Mouse (Mus musculus) lung, embryonic 14.5 days (tissue): ENCODE results near the gene Il10rb. TPM values are rescaled to one million over a fixed set of nuclear protein-coding genes. Genes with fewer than 3 reads are reported as not detected.
A peak's percentile ranks its signal among the peaks of the same experiment; 100 is the strongest.

ENCODE experiments used
- ATAC-seq: fragments of 200-750 bp; cut with Nextera tagmentation; 2 replicates; pipeline ENCODE4 v1.8.0; 2017; ENCODE audit warnings: mild to moderate bottlenecking, moderate TSS enrichment, moderate library complexity; ENCODE audit not compliant: insufficient read depth
- DNase-seq: peaks from one replicate; pipeline ENCODE4 v3.0.0-alpha.2; 2015
- H3K27ac ChIP-seq: fragments of 300-500 bp; sonication (generic); 2 replicates; pipeline ENCODE4 v1.5.1; 2014; ENCODE audit warnings: low read depth, mild to moderate bottlenecking, moderate library complexity
- H3K27me3 ChIP-seq: fragments of 300-500 bp; sonication (generic); 2 replicates; pipeline ENCODE4 v1.6.1; 2014; ENCODE audit warnings: low read length, control low read depth; ENCODE audit not compliant: insufficient read depth
- H3K36me3 ChIP-seq: fragments of 300-500 bp; sonication (generic); 2 replicates; pipeline ENCODE4 v1.6.1; 2014; ENCODE audit warnings: control low read depth; ENCODE audit not compliant: insufficient read depth
- H3K4me1 ChIP-seq: fragments of 300-500 bp; sonication (generic); 2 replicates; pipeline ENCODE4 v1.6.1; 2014; ENCODE audit warnings: antibody characterized with exemption, control low read depth; ENCODE audit not compliant: insufficient read depth
- H3K4me2 ChIP-seq: fragments of 300-500 bp; sonication (generic); 2 replicates; pipeline ENCODE4 v1.6.1; 2014; ENCODE audit warnings: mild to moderate bottlenecking
- H3K4me3 ChIP-seq: fragments of 300-500 bp; sonication (generic); 2 replicates; pipeline ENCODE4 v1.5.1; 2014; ENCODE audit warnings: low read depth, low read length
- H3K9ac ChIP-seq: fragments of 300-500 bp; sonication (generic); 2 replicates; pipeline ENCODE4 v1.6.1; 2014
- H3K9me3 ChIP-seq: fragments of 300-500 bp; sonication (generic); 2 replicates; pipeline ENCODE4 v1.6.1; 2016; ENCODE audit warnings: low read depth, low read length, control low read depth
- CTCF ChIP-seq: IDR thresholded peaks from 2 replicates; pipeline ENCODE4 v1.5.1; 2016; ENCODE audit warnings: antibody characterized with exemption, low read depth
- WGBS: fragments of 180-500 bp; shearing (Covaris S2); extraction: QIAGEN DNeasy Blood & Tissue Kit; methylation state at CpG from one replicate; pipeline ENCODE4 v1.1.7; 2014; 5-methylcytosine and 5-hydroxymethylcytosine counted together
- polyA plus RNA-seq: library from polyadenylated mRNA; unstranded; fragments of >200 nt; fragmentation: Nextera tagmentation; extraction: Ambion mirVana; gene quantifications from 2 replicates; pipeline ENCODE4 v1.2.1, GENCODE M21; 2014

The Il10rb gene
- polyA plus RNA-seq, 1 experiment from 2014 or later, result 32.8 TPM

DNA sequence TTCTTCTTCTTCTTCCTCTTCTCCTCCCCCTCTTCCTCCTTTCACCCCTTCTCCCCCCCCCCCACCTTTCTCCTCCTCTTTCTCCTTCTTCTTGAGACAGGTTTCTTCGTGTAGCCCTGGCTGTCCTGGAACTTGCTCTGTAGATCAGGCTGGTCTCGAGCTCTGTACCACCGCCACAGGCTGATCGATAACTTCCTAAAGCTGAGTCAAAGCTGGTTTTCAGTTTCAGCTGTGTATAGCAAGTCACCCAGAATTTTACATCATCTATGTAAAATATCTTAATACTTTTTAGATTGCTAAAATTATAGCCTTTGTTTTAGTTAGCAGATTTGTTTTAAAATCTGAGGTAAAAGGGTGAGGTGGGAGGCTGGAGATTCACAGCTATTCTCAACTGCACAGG, 38.9 kb downstream of the Il10rb start:
- no peaks in the 10 kb centered on the region for H3K4me1 ChIP-seq
- H3K9ac ChIP-seq, result no peak overlapping the region
- ATAC-seq (no peak), DNase-seq (no peak)
- H3K4me2 ChIP-seq, result no peak overlapping the region
- TF ChIP-seq CTCF, result no peak
- H3K9me3 ChIP-seq, result no peaks in the 10 kb centered on the region
- H3K27me3 ChIP-seq, result no peaks in the 10 kb centered on the region
- no peak overlapping the region for H3K4me3 ChIP-seq
- WGBS, result 80% methylated on average over 4 of the region's 4 CpGs
- no peak overlapping the region for H3K27ac ChIP-seq
- H3K36me3 ChIP-seq, result no peaks in the 10 kb centered on the region

DNA sequence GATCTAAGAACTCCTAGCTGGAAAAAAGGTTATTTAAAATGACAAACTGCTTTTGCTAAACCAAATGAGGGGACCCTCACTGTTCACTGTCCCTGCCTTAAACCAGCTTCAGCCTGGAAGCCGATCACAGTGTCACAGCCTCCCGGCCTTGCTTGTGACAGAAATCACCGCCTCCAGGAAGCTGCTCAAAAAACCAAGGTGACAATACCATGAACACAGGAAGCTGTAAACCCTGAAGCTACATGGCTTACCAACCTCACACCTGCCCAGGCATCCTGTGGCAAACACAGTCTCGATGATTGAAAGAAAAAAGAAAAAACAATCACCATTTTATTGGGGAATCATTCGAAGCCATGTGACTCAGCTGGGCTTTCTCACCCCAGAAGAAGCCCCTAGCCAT, 39.6 kb downstream of the Il10rb start:
- no peaks in the 10 kb centered on the region for H3K27me3 ChIP-seq
- peaks cover 1% of the 10 kb centered on the region; the same call in 1 of the 2 replicates for H3K4me1 ChIP-seq
- 69% methylated on average over 5 of the region's 5 CpGs for WGBS
- ATAC-seq (no peak), DNase-seq (no peak)
- no peaks in the 10 kb centered on the region for H3K36me3 ChIP-seq
- no peak overlapping the region for H3K9ac ChIP-seq
- no peak for TF ChIP-seq CTCF
- H3K9me3 ChIP-seq, result no peaks in the 10 kb centered on the region
- no peak overlapping the region for H3K4me2 ChIP-seq
- no peak overlapping the region for H3K4me3 ChIP-seq
- H3K27ac ChIP-seq, result no peak overlapping the region

DNA sequence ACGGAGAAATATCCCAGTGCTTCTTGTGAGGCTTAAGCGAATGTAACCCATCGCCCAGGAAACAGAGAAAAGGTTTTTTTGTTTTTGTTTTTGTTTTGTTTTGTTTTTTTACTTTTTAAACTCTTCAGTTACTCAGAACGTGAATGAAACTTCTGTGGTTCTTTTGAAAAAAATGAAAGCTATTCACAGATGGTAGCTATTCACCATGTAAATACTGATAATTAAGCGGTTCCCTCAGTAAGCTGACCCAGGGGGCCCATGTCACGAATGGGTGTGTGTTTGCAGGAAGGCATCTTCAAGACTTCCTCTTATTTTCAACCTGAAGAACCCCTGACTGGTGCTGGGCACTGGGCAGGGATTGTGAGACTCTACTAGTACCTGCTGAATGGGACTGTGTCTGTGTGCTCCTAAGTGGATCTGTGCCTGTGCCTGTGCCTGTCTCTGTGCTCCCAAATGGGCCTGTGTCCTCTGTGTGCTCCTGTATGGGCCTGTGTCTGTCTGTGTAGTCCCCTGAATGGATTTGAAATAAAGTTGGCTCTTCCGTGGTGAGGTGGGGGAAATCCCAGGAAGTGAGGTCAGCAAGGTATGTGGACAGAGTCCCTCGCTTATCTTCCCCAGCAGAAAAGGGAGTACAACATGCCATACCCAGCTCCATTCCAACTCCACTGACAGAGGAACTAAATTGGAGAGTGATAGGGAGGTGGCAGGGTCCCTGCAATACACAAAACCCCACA, 41.0 kb downstream of the Il10rb start:
- no peak for DNase-seq
- Histone ChIP-seq H3K9ac (no peak overlapping the region), H3K4me3 (no peak overlapping the region), H3K27ac (no peak overlapping the region), H3K36me3 (no peaks in the 10 kb centered on the region), H3K9me3 (no peaks in the 10 kb centered on the region), H3K4me2 (no peak overlapping the region), H3K4me1 (peaks cover 2% of the 10 kb centered on the region; the same call in 1 of the 2 replicates), H3K27me3 (no peaks in the 10 kb centered on the region)
- WGBS, result 68% methylated on average over 8 of the region's 8 CpGs
- TF ChIP-seq CTCF, result no peak
- ATAC-seq, result no peak

DNA sequence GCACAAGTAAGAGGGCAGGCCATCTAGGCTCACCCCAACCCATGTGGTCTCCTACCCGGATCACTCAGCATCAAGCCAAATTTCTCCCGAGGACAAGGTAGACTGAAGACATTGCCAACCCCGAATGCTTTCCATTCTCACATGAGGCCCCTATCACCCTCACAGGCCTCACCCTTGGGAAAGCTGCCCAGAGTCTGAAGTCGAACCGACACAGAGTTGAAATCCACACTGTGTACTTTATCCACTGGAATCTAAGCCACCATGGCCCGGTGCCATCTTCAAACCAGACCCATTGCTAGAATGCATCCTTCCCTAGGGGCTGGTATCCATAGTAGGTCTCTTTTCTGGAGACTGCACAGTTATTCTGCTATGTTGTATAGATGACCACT, 41.5 kb downstream of the Il10rb start:
- Histone ChIP-seq H3K4me2 (no peak overlapping the region), H3K27me3 (no peaks in the 10 kb centered on the region), H3K9ac (no peak overlapping the region), H3K4me3 (no peak overlapping the region), H3K27ac (no peak overlapping the region), H3K36me3 (no peaks in the 10 kb centered on the region), H3K4me1 (peaks cover 2% of the 10 kb centered on the region; the same call in 1 of the 2 replicates), H3K9me3 (no peaks in the 10 kb centered on the region)
- 63% methylated on average over 6 of the region's 6 CpGs for WGBS
- DNase-seq (no peak), ATAC-seq (no peak)
- no peak for TF ChIP-seq CTCF

DNA sequence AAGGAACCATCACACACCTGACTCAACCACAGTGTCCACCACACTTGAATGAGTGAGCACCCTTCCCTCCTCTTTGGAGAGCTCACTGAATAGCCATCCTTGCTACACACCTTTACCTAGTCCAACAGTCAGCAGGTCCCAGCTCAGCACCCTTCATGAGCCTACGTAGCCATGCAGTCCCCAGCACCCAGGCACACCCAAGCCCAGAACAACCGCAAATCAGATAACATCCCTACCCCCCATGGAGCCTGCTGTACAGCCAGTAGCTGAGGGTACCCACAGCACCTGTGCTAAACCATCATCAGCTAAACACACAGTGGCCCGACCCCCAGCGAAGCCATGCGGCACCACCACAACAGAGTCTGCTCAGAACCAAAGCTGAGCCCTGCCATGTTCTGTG, 42.1 kb downstream of the Il10rb start:
- no peaks in the 10 kb centered on the region for H3K9me3 ChIP-seq
- WGBS, result 92% methylated on average over 5 of the region's 5 CpGs
- no peaks in the 10 kb centered on the region for H3K36me3 ChIP-seq
- no peak overlapping the region for H3K4me3 ChIP-seq
- no peak overlapping the region for H3K27ac ChIP-seq
- TF ChIP-seq CTCF, result no peak
- no peak overlapping the region for H3K9ac ChIP-seq
- no peak overlapping the region for H3K4me2 ChIP-seq
- ATAC-seq, result 0 out of 2 replicates have a peak, but pooled peaks have one; percentile 45
- H3K4me1 ChIP-seq, result peaks cover 2% of the 10 kb centered on the region; the same call in 1 of the 2 replicates
- no peaks in the 10 kb centered on the region for H3K27me3 ChIP-seq
- DNase-seq, result no peak

DNA sequence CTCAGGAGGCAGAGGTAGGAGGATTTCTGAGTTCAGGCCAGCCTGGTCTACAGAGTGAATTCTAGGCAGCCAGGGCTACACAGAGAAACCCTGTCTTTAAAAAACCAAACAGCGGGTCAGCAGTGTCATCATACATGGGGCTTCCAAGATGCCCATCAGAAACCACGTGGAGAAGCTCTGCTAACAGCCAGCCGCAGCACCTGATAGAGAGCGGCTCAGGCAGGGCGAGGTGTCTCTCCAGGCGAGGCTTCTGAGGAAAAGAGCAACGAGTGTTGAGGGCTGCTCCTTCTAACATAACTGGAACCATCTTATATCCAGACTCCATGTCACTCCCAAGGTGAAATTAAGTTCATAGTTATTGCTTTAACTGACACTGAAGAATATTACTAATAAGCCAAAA, 42.9 kb downstream of the Il10rb start:
- no peaks in the 10 kb centered on the region for H3K9me3 ChIP-seq
- no peak overlapping the region for H3K4me3 ChIP-seq
- 69% methylated on average over 7 of the region's 7 CpGs for WGBS
- peaks cover 2% of the 10 kb centered on the region; the same call in 1 of the 2 replicates for H3K4me1 ChIP-seq
- no peak for ATAC-seq
- TF ChIP-seq CTCF, result no peak
- H3K27ac ChIP-seq, result no peak overlapping the region
- DNase-seq, result no peak
- no peaks in the 10 kb centered on the region for H3K27me3 ChIP-seq
- H3K36me3 ChIP-seq, result no peaks in the 10 kb centered on the region
- no peak overlapping the region for H3K9ac ChIP-seq
- H3K4me2 ChIP-seq, result no peak overlapping the region

DNA sequence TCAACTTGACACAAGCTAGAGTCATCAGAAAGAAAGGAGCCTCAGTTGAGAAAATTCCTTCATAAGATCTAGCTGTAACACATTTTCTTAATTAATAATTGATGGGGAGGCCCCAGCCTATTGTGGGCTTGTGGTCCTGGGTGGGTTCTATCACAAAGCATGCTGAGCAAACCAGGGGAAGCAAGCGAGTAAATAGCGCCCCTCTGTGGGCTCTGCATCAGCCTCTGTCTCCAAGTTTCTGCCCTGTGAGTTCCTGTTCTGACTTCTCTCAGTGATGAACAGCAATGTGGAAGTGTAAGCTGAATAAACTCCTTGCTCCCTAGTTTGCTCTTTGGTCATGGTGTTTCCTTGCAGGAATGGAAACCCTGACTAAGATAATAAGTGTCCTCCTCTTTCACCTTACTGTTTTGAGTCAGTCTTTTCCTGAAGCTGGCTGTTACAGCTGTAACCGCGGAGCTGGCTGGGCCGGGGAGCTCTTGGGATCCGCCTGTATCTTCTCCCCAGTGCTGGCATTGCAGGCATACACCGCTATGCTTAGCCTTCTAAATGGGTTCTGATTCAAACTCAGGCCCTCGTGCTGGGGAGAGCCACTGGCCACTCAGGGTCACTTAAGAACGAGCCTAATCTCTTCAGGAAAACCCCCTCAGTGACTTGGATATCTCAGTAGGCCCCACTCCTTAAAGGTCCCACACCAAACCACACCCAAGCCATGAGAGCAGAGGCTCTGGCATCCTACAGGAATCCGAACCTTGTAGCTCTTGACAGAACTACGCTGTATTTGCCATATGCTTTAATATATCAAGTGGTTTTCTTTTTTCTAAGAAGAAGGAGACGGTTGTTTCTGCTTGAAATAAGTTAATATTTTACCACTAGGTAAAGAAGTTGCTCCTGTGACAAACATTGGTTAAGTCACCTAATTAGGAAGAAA, 44.4 kb downstream of the Il10rb start:
- no peak for ATAC-seq
- Histone ChIP-seq H3K27ac (no peak overlapping the region), H3K9ac (no peak overlapping the region), H3K36me3 (no peaks in the 10 kb centered on the region), H3K9me3 (no peaks in the 10 kb centered on the region), H3K4me3 (no peak overlapping the region), H3K4me1 (peaks cover 2% of the 10 kb centered on the region; the same call in 1 of the 2 replicates), H3K4me2 (no peak overlapping the region), H3K27me3 (no peaks in the 10 kb centered on the region)
- no peak for DNase-seq
- TF ChIP-seq CTCF, result peak; percentile 17; the same call in 1 of the 2 replicates
- WGBS, result 73% methylated on average over 12 of the region's 12 CpGs
